Mouse (Mus musculus): ENCODE data around the gene Gm11563. TPM values are rescaled to one million over a fixed set of nuclear protein-coding genes. Genes with fewer than 3 reads are reported as not detected.

Gene Gm11563
- polyA plus RNA-seq, 1 experiment from 2014 or later: not detected

GRCm38 (mm10) chr11:99640926-99641325 is 17.8 kb downstream of the Gm11563 start:
- Histone ChIP-seq H3K9ac (ENCODE audit: low read length) (no peak overlapping the region), H3K4me1 (replicated peaks; ENCODE audit: control insufficient read depth, insufficient read depth) (no peaks in the 10 kb centered on the region), H3K27ac (replicated peaks) (no peak overlapping the region), H3K4me2 (replicated peaks; ENCODE audit: low read depth) (no peak overlapping the region), H3K36me3 (ENCODE audit: control insufficient read depth, insufficient read depth, low read length) (no peaks in the 10 kb centered on the region), H3K4me3 (ENCODE audit: low read depth, low read length) (no peak overlapping the region), H3K27me3 (ENCODE audit: control insufficient read depth, insufficient read depth, low read length) (no peaks in the 10 kb centered on the region), H3K9me3 (ENCODE audit: control insufficient read depth, low read length) (no peaks in the 10 kb centered on the region)
- no peak for TF ChIP-seq CTCF (IDR thresholded peaks at IDR 0.05; ENCODE audit: low read depth)
- TF ChIP-seq EP300 (optimal IDR thresholded peaks at IDR 0.05): no peak
- DNase-seq (ENCODE audit: low spot score) (no peak), ATAC-seq (ENCODE audit: low FRiP score, low TSS enrichment) (no peak)
- WGBS: 25% methylated on average over 1 of the region's 1 CpGs

- TF ChIP-seq EP300 (optimal IDR thresholded peaks at IDR 0.05): no peak
- TF ChIP-seq CTCF (IDR thresholded peaks at IDR 0.05; ENCODE audit: low read depth): no peak
- no peak for ATAC-seq (ENCODE audit: low FRiP score, low TSS enrichment)
- H3K9ac ChIP-seq (ENCODE audit: low read length): no peak overlapping the region
- H3K4me3 ChIP-seq (ENCODE audit: low read depth, low read length): no peak overlapping the region
- H3K4me1 ChIP-seq (replicated peaks; ENCODE audit: control insufficient read depth, insufficient read depth): no peaks in the 10 kb centered on the region
- H3K27me3 ChIP-seq (ENCODE audit: control insufficient read depth, insufficient read depth, low read length): no peaks in the 10 kb centered on the region
- 56% methylated on average over 1 of the region's 1 CpGs for WGBS
- H3K4me2 ChIP-seq (replicated peaks; ENCODE audit: low read depth): no peak overlapping the region
- no peaks in the 10 kb centered on the region for H3K9me3 ChIP-seq (ENCODE audit: control insufficient read depth, low read length)
- DNase-seq (ENCODE audit: low spot score): no peak
- H3K36me3 ChIP-seq (ENCODE audit: control insufficient read depth, insufficient read depth, low read length): no peaks in the 10 kb centered on the region
- H3K27ac ChIP-seq (replicated peaks): no peak overlapping the region
Measured at GRCm38 (mm10) chr11:99637086-99637485, 21.7 kb downstream of the Gm11563 start.

- H3K4me2 ChIP-seq (replicated peaks; ENCODE audit: low read depth): no peak within 1 kb of the TSS
- ATAC-seq (ENCODE audit: low FRiP score, low TSS enrichment) (no peak), DNase-seq (ENCODE audit: low spot score) (no peak)
- H3K36me3 ChIP-seq (ENCODE audit: control insufficient read depth, insufficient read depth, low read length): no peaks in the 10 kb centered on the region
- no peak for TF ChIP-seq CTCF (IDR thresholded peaks at IDR 0.05; ENCODE audit: low read depth)
- no peak for TF ChIP-seq EP300 (optimal IDR thresholded peaks at IDR 0.05)
- 42% methylated on average over 8 of the region's 8 CpGs for WGBS
- H3K9ac ChIP-seq (ENCODE audit: low read length): no peak within 1 kb of the TSS
- H3K4me1 ChIP-seq (replicated peaks; ENCODE audit: control insufficient read depth, insufficient read depth): no peaks in the 10 kb centered on the region
- no peaks in the 10 kb centered on the region for H3K27me3 ChIP-seq (ENCODE audit: control insufficient read depth, insufficient read depth, low read length)
- no peak within 1 kb of the TSS for H3K27ac ChIP-seq (replicated peaks)
- H3K4me3 ChIP-seq (ENCODE audit: low read depth, low read length): no peak within 1 kb of the TSS
- no peaks in the 10 kb centered on the region for H3K9me3 ChIP-seq (ENCODE audit: control insufficient read depth, low read length)
Measured at GRCm38 (mm10) chr11:99634653-99635134, 24.1 kb downstream of the Gm11563 start, which contains the start of gene Krtap4-2. Gene Krtap4-2, minus strand, starts transcription at chr11:99635084.

- 76% methylated on average over 2 of the region's 2 CpGs for WGBS
- Histone ChIP-seq H3K27me3 (ENCODE audit: control insufficient read depth, insufficient read depth, low read length) (no peaks in the 10 kb centered on the region), H3K4me3 (ENCODE audit: low read depth, low read length) (no peak overlapping the region), H3K27ac (replicated peaks) (no peak overlapping the region), H3K36me3 (ENCODE audit: control insufficient read depth, insufficient read depth, low read length) (no peaks in the 10 kb centered on the region), H3K4me2 (replicated peaks; ENCODE audit: low read depth) (no peak overlapping the region), H3K9ac (ENCODE audit: low read length) (no peak overlapping the region), H3K4me1 (replicated peaks; ENCODE audit: control insufficient read depth, insufficient read depth) (no peaks in the 10 kb centered on the region), H3K9me3 (ENCODE audit: control insufficient read depth, low read length) (no peaks in the 10 kb centered on the region)
- ATAC-seq (ENCODE audit: low FRiP score, low TSS enrichment) (no peak), DNase-seq (ENCODE audit: low spot score) (no peak)
- TF ChIP-seq CTCF (IDR thresholded peaks at IDR 0.05; ENCODE audit: low read depth) (no peak), EP300 (optimal IDR thresholded peaks at IDR 0.05) (no peak)
Measured at GRCm38 (mm10) chr11:99633293-99633692, 25.5 kb downstream of the Gm11563 start.

- Histone ChIP-seq H3K4me2 (replicated peaks; ENCODE audit: low read depth) (no peak overlapping the region), H3K4me3 (ENCODE audit: low read depth, low read length) (no peak overlapping the region), H3K27me3 (ENCODE audit: control insufficient read depth, insufficient read depth, low read length) (no peaks in the 10 kb centered on the region), H3K9me3 (ENCODE audit: control insufficient read depth, low read length) (no peaks in the 10 kb centered on the region), H3K36me3 (ENCODE audit: control insufficient read depth, insufficient read depth, low read length) (no peaks in the 10 kb centered on the region), H3K9ac (ENCODE audit: low read length) (no peak overlapping the region), H3K4me1 (replicated peaks; ENCODE audit: control insufficient read depth, insufficient read depth) (no peaks in the 10 kb centered on the region), H3K27ac (replicated peaks) (no peak overlapping the region)
- WGBS: 28% methylated on average over 3 of the region's 3 CpGs
- TF ChIP-seq EP300 (optimal IDR thresholded peaks at IDR 0.05) (no peak), CTCF (IDR thresholded peaks at IDR 0.05; ENCODE audit: low read depth) (no peak)
- DNase-seq (ENCODE audit: low spot score): no peak
- peak; percentile 77 for ATAC-seq (ENCODE audit: low FRiP score, low TSS enrichment)
Measured at GRCm38 (mm10) chr11:99630890-99631289, 27.9 kb downstream of the Gm11563 start.

- no peak within 1 kb of the TSS for H3K9ac ChIP-seq (ENCODE audit: low read length)
- no peak within 1 kb of the TSS for H3K4me3 ChIP-seq (ENCODE audit: low read depth, low read length)
- H3K27me3 ChIP-seq (ENCODE audit: control insufficient read depth, insufficient read depth, low read length): no peaks in the 10 kb centered on the region
- H3K36me3 ChIP-seq (ENCODE audit: control insufficient read depth, insufficient read depth, low read length): no peaks in the 10 kb centered on the region
- no peak within 1 kb of the TSS for H3K27ac ChIP-seq (replicated peaks)
- ATAC-seq (ENCODE audit: low FRiP score, low TSS enrichment) (no peak), DNase-seq (ENCODE audit: low spot score) (no peak)
- no peak for TF ChIP-seq CTCF (IDR thresholded peaks at IDR 0.05; ENCODE audit: low read depth)
- TF ChIP-seq EP300 (optimal IDR thresholded peaks at IDR 0.05): no peak
- no peak within 1 kb of the TSS for H3K4me2 ChIP-seq (replicated peaks; ENCODE audit: low read depth)
- no peaks in the 10 kb centered on the region for H3K4me1 ChIP-seq (replicated peaks; ENCODE audit: control insufficient read depth, insufficient read depth)
- no peaks in the 10 kb centered on the region for H3K9me3 ChIP-seq (ENCODE audit: control insufficient read depth, low read length)
- 73% methylated on average over 4 of the region's 4 CpGs for WGBS
Measured at GRCm38 (mm10) chr11:99628138-99628537, 30.6 kb downstream of the Gm11563 start, which contains the start of gene Krtap4-1. Gene Krtap4-1, minus strand, starts transcription at chr11:99628238.
